Mouse (Mus musculus) MEL (cell line): Measurements from ENCODE around the gene Hoxd11. TPM values are rescaled to one million over a fixed set of nuclear protein-coding genes. Genes with fewer than 3 reads are reported as not detected.

ENCODE experiments used
- DNase-seq: peaks from one replicate; pipeline ENCODE4 v3.0.0; 2011; ENCODE audit warnings: low read depth, low spot score
- H3K27ac ChIP-seq: 2 replicates; pipeline ENCODE4 v1.5.1; 2012; ENCODE audit warnings: low read depth, mild to moderate bottlenecking, control low read depth, low read length, moderate library complexity; ENCODE audit not compliant: control insufficient read depth
- H3K27me3 ChIP-seq, 2 experiments: fragments of 150-350 bp in 1 of 2; sonication (generic) in 1 of 2; 2 replicates each; pipeline ENCODE4 v1.6.1; 2012; ENCODE audit warnings: low read length in 2 of 2, mild to moderate bottlenecking in 2 of 2, improper control_type of control experiment in 1 of 2, moderate library complexity in 1 of 2; ENCODE audit not compliant: insufficient read depth in 2 of 2, control insufficient read depth in 1 of 2
- H3K36me3 ChIP-seq, 2 experiments: 2 replicates each; pipeline ENCODE4 v1.6.1; 2012 to 2014; ENCODE audit warnings: low read length in 2 of 2, improper control_type of control experiment in 1 of 2, inconsistent platforms in 1 of 2, mild to moderate bottlenecking in 1 of 2; ENCODE audit not compliant: insufficient read depth in 2 of 2, control insufficient read depth in 1 of 2
- H3K4me1 ChIP-seq, 2 experiments: fragments of 150-350 bp in 1 of 2; sonication (generic) in 1 of 2; 2 replicates each; pipeline ENCODE4 v1.6.1; 2012; ENCODE audit warnings: low read length in 2 of 2, improper control_type of control experiment in 1 of 2, mild to moderate bottlenecking in 1 of 2; ENCODE audit not compliant: insufficient read depth in 2 of 2, control insufficient read depth in 1 of 2
- H3K4me3 ChIP-seq, 2 experiments: fragments of 150-350 bp in 1 of 2; sonication (generic) in 1 of 2; 2 replicates each; pipeline ENCODE4 v1.5.1; 2012; ENCODE audit warnings: low read depth in 2 of 2, low read length in 2 of 2, mild to moderate bottlenecking in 2 of 2, moderate library complexity in 2 of 2, control low read depth in 1 of 2, improper control_type of control experiment in 1 of 2; ENCODE audit not compliant: control insufficient read depth in 1 of 2, insufficient read depth in 1 of 2
- H3K79me2 ChIP-seq: 2 replicates; pipeline ENCODE4 v1.6.1; 2012; ENCODE audit warnings: mild to moderate bottlenecking, low read length, moderate library complexity; ENCODE audit not compliant: control insufficient read depth, poor library complexity, insufficient read depth
- H3K9ac ChIP-seq: 2 replicates; pipeline ENCODE4 v1.6.1; 2012; ENCODE audit warnings: low read depth, mild to moderate bottlenecking, control low read depth, low read length, moderate library complexity; ENCODE audit not compliant: control insufficient read depth, poor library complexity, severe bottlenecking
- H3K9me3 ChIP-seq: fragments of 150-350 bp; sonication (generic); replicated peaks from 2 replicates; pipeline ENCODE4 v1.6.1; 2012; ENCODE audit warnings: mild to moderate bottlenecking, low read length, improper control_type of control experiment, moderate library complexity; ENCODE audit not compliant: insufficient read depth
- CTCF ChIP-seq, 3 experiments: IDR thresholded peaks in 2 of 3; conservative IDR thresholded peaks in 1 of 3; 2 replicates each; pipeline ENCODE4 v1.5.1; 2011 to 2012; ENCODE audit warnings: low read length in 3 of 3, low read depth in 2 of 3, mild to moderate bottlenecking in 2 of 3, improper control_type of control experiment in 1 of 3, inconsistent platforms in 1 of 3, mixed read lengths in 1 of 3, moderate library complexity in 1 of 3; ENCODE audit not compliant: control insufficient read depth in 1 of 3, insufficient read depth in 1 of 3, poor library complexity in 1 of 3, severe bottlenecking in 1 of 3
- GABPA ChIP-seq: IDR thresholded peaks from 2 replicates; pipeline ENCODE4 v1.6.1; 2012; ENCODE audit warnings: low read depth, mild to moderate bottlenecking, inconsistent platforms, low read length, improper control_type of control experiment, moderate library complexity
- MAFK ChIP-seq: IDR thresholded peaks from 2 replicates; pipeline ENCODE4 v1.6.1; 2011; ENCODE audit warnings: low read depth, mild to moderate bottlenecking, low read length, improper control_type of control experiment, borderline replicate concordance
- MAZ ChIP-seq: IDR thresholded peaks from 2 replicates; pipeline ENCODE4 v1.6.1; 2012; ENCODE audit warnings: low read depth, mild to moderate bottlenecking, inconsistent platforms, low read length, improper control_type of control experiment
- MEF2A ChIP-seq: IDR thresholded peaks from 2 replicates; pipeline ENCODE4 v1.6.1; 2014; ENCODE audit warnings: low read depth, mild to moderate bottlenecking, inconsistent platforms, low read length, improper control_type of control experiment; ENCODE audit not compliant: poor library complexity, insufficient replicate concordance, severe bottlenecking; ENCODE audit errors: extremely low read depth
- MXI1 ChIP-seq: IDR thresholded peaks from 2 replicates; pipeline ENCODE4 v1.6.1; 2011; ENCODE audit warnings: mild to moderate bottlenecking, low read depth, low read length, improper control_type of control experiment
- MYB ChIP-seq: IDR thresholded peaks from 2 replicates; pipeline ENCODE4 v1.6.1; 2011; ENCODE audit warnings: mild to moderate bottlenecking, low read depth, low read length, improper control_type of control experiment
- RAD21 ChIP-seq: IDR thresholded peaks from 2 replicates; pipeline ENCODE4 v1.6.1; 2011; ENCODE audit warnings: mild to moderate bottlenecking, low read depth, low read length, improper control_type of control experiment
- SMC3 ChIP-seq: IDR thresholded peaks from 2 replicates; pipeline ENCODE4 v1.6.1; 2011; ENCODE audit warnings: low read depth, low read length, improper control_type of control experiment
- TAL1 ChIP-seq: IDR thresholded peaks from 2 replicates; pipeline ENCODE4 v1.6.1; 2012; ENCODE audit warnings: mild to moderate bottlenecking, inconsistent platforms, low read length, moderate library complexity, mixed read lengths
- TCF12 ChIP-seq: IDR thresholded peaks from 2 replicates; pipeline ENCODE4 v1.6.1; 2014; ENCODE audit warnings: low read depth, mild to moderate bottlenecking, inconsistent platforms, low read length, improper control_type of control experiment, moderate library complexity
- USF1 ChIP-seq: IDR thresholded peaks from 2 replicates; pipeline ENCODE4 v1.6.1; 2014; ENCODE audit warnings: low read depth, mild to moderate bottlenecking, inconsistent platforms, low read length, improper control_type of control experiment, moderate library complexity
- ZC3H11A ChIP-seq: IDR thresholded peaks from 2 replicates; pipeline ENCODE4 v1.6.1; 2012; ENCODE audit warnings: low read depth, mild to moderate bottlenecking, inconsistent platforms, low read length, improper control_type of control experiment
- ZKSCAN1 ChIP-seq: IDR thresholded peaks from 2 replicates; pipeline ENCODE4 v1.6.1; 2012; ENCODE audit warnings: low read depth, mild to moderate bottlenecking, inconsistent platforms, low read length, improper control_type of control experiment, moderate library complexity
- polyA plus RNA-seq, 2 experiments: library from polyadenylated mRNA; stranded (reverse) in 1 of 2; unstranded in 1 of 2; fragments of >175 nt in 1 of 2; fragments of >200 nt in 1 of 2; gene quantifications; 2 replicates each; pipeline versions ENCODE4 v1.2.1 to v1.2.4; 2012; ENCODE audit warnings: low replicate concordance in 2 of 2, low read depth in 1 of 2; ENCODE audit not compliant: insufficient read length in 2 of 2, insufficient read depth in 1 of 2, missing spikeins in 1 of 2
- total RNA-seq: library from RNA; depleted of rRNA; stranded (reverse); fragments of 300-350 nt; gene quantifications from 2 replicates; pipeline ENCODE4 v1.2.3, GENCODE M21; 2012

Hoxd11 gene
- total and polyA plus RNA-seq, 3 experiments: not detected

- no peaks in the 10 kb centered on the region for H3K36me3 ChIP-seq
- no peaks in the 10 kb centered on the region for H3K4me1 ChIP-seq
- no peak overlapping the region for H3K9ac ChIP-seq
- peaks cover 6% of the 10 kb centered on the region; the same call in 1 of the 2 replicates for H3K79me2 ChIP-seq
- H3K27ac ChIP-seq: no peak overlapping the region
- no peak overlapping the region for H3K4me3 ChIP-seq
- no peaks in the 10 kb centered on the region for H3K9me3 ChIP-seq
- DNase-seq: no peak
- TF ChIP-seq MAFK (no peak), CTCF (IDR thresholded peaks at IDR 0.05 in 2 of 3, conservative IDR thresholded peaks at IDR 0.05 in 1 of 3; ENCODE audit: control insufficient read depth in 1 of 3, insufficient read depth in 1 of 3, low read depth in 2 of 3, low read length in 3 of 3, poor library complexity in 1 of 3, severe bottlenecking in 1 of 3) (no peak), MEF2A (no peak), USF1 (no peak), SMC3 (no peak), MAZ (no peak), ZC3H11A (no peak), TAL1 (no peak), MYB (no peak), ZKSCAN1 (no peak), GABPA (no peak), TCF12 (no peak), MXI1 (no peak)
- no peaks in the 10 kb centered on the region; a peak in 1 of 4 replicates for H3K27me3 ChIP-seq
Measured at GRCm38 (mm10) chr2:74700546-74701112, 21.3 kb downstream of the Hoxd11 start.

- peak; percentile 68 for DNase-seq
- no peaks in the 10 kb centered on the region for H3K27me3 ChIP-seq
Measured at GRCm38 (mm10) chr2:74701949-74702819, 22.8 kb downstream of the Hoxd11 start.

More at GRCm38 (mm10) chr2:74701949-74702819, 22.8 kb downstream of the Hoxd11 start:
- Histone ChIP-seq H3K4me3 (no peak overlapping the region), H3K9me3 (no peaks in the 10 kb centered on the region), H3K27ac (no peak overlapping the region), H3K4me1 (no peaks in the 10 kb centered on the region; a peak in 2 of 4 replicates)
- peak; percentile 98 for TF ChIP-seq RAD21
- peak; percentile 93 to 95 (median 95) for TF ChIP-seq CTCF (IDR thresholded peaks at IDR 0.05 in 2 of 3, conservative IDR thresholded peaks at IDR 0.05 in 1 of 3; ENCODE audit: control insufficient read depth in 1 of 3, insufficient read depth in 1 of 3, low read depth in 2 of 3, low read length in 3 of 3, poor library complexity in 1 of 3, severe bottlenecking in 1 of 3)
- peak; percentile 77 for TF ChIP-seq SMC3
- TF ChIP-seq ZC3H11A: peak; percentile 87
- no peak for TF ChIP-seq TCF12
- TF ChIP-seq, all 39 proteins: peak for 4
- Histone ChIP-seq H3K79me2 (peaks cover 6% of the 10 kb centered on the region; the same call in 1 of the 2 replicates), H3K36me3 (peaks cover 0 to 2% of the 10 kb centered on the region in 2 experiments; a peak in 1 of 4 replicates), H3K9ac (no peak overlapping the region)
